Mouse (Mus musculus) sigmoid colon, adult 10 weeks (tissue): ENCODE data around the gene Senp5. TPM values are rescaled to one million over a fixed set of nuclear protein-coding genes. Genes with fewer than 3 reads are reported as not detected.

ENCODE experiments used
- polyA plus RNA-seq: library from polyadenylated mRNA; stranded (reverse); fragments of 350-450 nt; fragmentation: Illumina TruSeq; extraction: RNeasy Lipid Tissue Mini Kit (QIAGEN cat#74804); gene quantifications from one replicate; pipeline ENCODE4 v1.2.3, GENCODE M21; 2014; ENCODE audit warnings: low read depth, low replicate concordance

Senp5 gene
- 33.5 TPM for polyA plus RNA-seq

GRCm38 (mm10) chr16:32002509-32003477 is at the start of gene Senp5:
TSS of gene Senp5 (minus strand) at chr16:32003287.

GRCm38 (mm10) chr16:31948345-31948774 is 54.7 kb downstream of the Senp5 start, which contains the start of the genes 0610012G03Rik and Ncbp2:
TSS of gene 0610012G03Rik (minus strand) at chr16:31948494.
TSS of gene Ncbp2 (plus strand) at chr16:31948513.

GRCm38 (mm10) chr16:31933751-31934549 is 69.1 kb downstream of the Senp5 start, which contains the start of gene Pigz:
TSS of gene Pigz (plus strand) at chr16:31933851.

Other genes starting within 250 kb of the Senp5 start
- not detected for gene Meltf, start 124.5 kb downstream of the Senp5 start, polyA plus RNA-seq
- gene Pigz, start 69.4 kb downstream of the Senp5 start, polyA plus RNA-seq = not detected
- 4.3 TPM for gene 0610012G03Rik, start 54.8 kb downstream of the Senp5 start, polyA plus RNA-seq
- gene Ncbp2, start 54.8 kb downstream of the Senp5 start, polyA plus RNA-seq = 53.8 TPM
- gene Pak2, start 76.1 kb upstream of the Senp5 start, polyA plus RNA-seq = 127 TPM
- gene Pigx, start 96.5 kb upstream of the Senp5 start, polyA plus RNA-seq = 99.0 TPM
- gene Cep19, start 96.5 kb upstream of the Senp5 start, polyA plus RNA-seq = 28.5 TPM
- 0.95 TPM for gene Nrros, start 162.3 kb upstream of the Senp5 start, polyA plus RNA-seq
- not detected for gene Bex6, start 176.5 kb upstream of the Senp5 start, polyA plus RNA-seq
- 25.2 TPM for gene Fbxo45, start 243.9 kb upstream of the Senp5 start, polyA plus RNA-seq
- 6.7 TPM for gene Wdr53, start 243.9 kb upstream of the Senp5 start, polyA plus RNA-seq